Mouse (Mus musculus) small intestine, adult 2 months (tissue): ENCODE data around the gene Rapgef4. TPM values are rescaled to one million over a fixed set of nuclear protein-coding genes. Genes with fewer than 3 reads are reported as not detected.

ENCODE experiments used
- H3K27ac ChIP-seq: fragments of 200-500 bp; 2 replicates; pipeline ENCODE4 v1.5.1; 2012; ENCODE audit warnings: low read depth, low read length, control low read depth, inconsistent platforms; ENCODE audit not compliant: insufficient read depth
- H3K27me3 ChIP-seq: fragments of 200-500 bp; 2 replicates; pipeline ENCODE4 v1.6.1; 2012; ENCODE audit warnings: mild to moderate bottlenecking, moderate library complexity, low read length, inconsistent platforms; ENCODE audit not compliant: control insufficient read depth, insufficient read depth
- H3K36me3 ChIP-seq: fragments of 200-500 bp; 2 replicates; pipeline ENCODE4 v1.6.1; 2012; ENCODE audit warnings: mild to moderate bottlenecking, low read length, control low read depth, inconsistent platforms; ENCODE audit not compliant: control insufficient read depth, insufficient read depth
- H3K4me1 ChIP-seq: fragments of 200-500 bp; 2 replicates; pipeline ENCODE4 v1.6.1; 2012; ENCODE audit warnings: low read length, inconsistent platforms, mixed read lengths; ENCODE audit not compliant: control insufficient read depth, insufficient read depth, insufficient read length
- H3K4me3 ChIP-seq: fragments of 200-500 bp; 2 replicates; pipeline ENCODE4 v1.5.1; 2012; ENCODE audit warnings: low read depth, mild to moderate bottlenecking, control low read depth, inconsistent platforms, low read length, moderate library complexity
- CTCF ChIP-seq: fragments of 200-500 bp; IDR thresholded peaks from 2 replicates; pipeline ENCODE4 v1.5.1; 2012; ENCODE audit warnings: low read depth, mild to moderate bottlenecking, control low read depth, inconsistent platforms, low read length, moderate library complexity, mixed read lengths; ENCODE audit not compliant: insufficient replicate concordance, insufficient read length; ENCODE audit errors: extremely low read depth
- POLR2A ChIP-seq: fragments of 200-500 bp; IDR thresholded peaks from 2 replicates; pipeline ENCODE4 v1.6.1; 2012; ENCODE audit warnings: low read depth, mild to moderate bottlenecking, control low read depth, inconsistent platforms, low read length, moderate library complexity
- WGBS: fragments of 180-500 bp; shearing (Covaris S2); methylation state at CpG from one replicate; pipeline ENCODE4 v1.1.7; 2018; 5-methylcytosine and 5-hydroxymethylcytosine counted together
- polyA plus RNA-seq: library from polyadenylated mRNA; depleted of rRNA; stranded (reverse); fragments of >200 nt; gene quantifications from 2 replicates; pipeline ENCODE4 v1.2.3, GENCODE M21; 2012

Rapgef4 gene
- polyA plus RNA-seq, 1 experiment = 2.7 TPM

- Histone ChIP-seq H3K27me3 (no peaks in the 10 kb centered on the region), H3K36me3 (no peaks in the 10 kb centered on the region), H3K4me1 (no peaks in the 10 kb centered on the region), H3K4me3 (no peak overlapping the region), H3K27ac (no peak overlapping the region)
- WGBS = 87% methylated on average over 5 of the region's 5 CpGs
- no peak for TF ChIP-seq CTCF
- TF ChIP-seq POLR2A = no peak
Measured at GRCm38 (mm10) chr2:71941721-71942087, 39.3 kb upstream of the Rapgef4 start.

- Histone ChIP-seq H3K4me1 (no peaks in the 10 kb centered on the region), H3K27me3 (no peaks in the 10 kb centered on the region), H3K36me3 (no peaks in the 10 kb centered on the region), H3K27ac (no peak overlapping the region), H3K4me3 (no peak overlapping the region)
- WGBS = 86% methylated on average over 4 of the region's 4 CpGs
- no peak for TF ChIP-seq POLR2A
Measured at GRCm38 (mm10) chr2:71951212-71951611, 29.8 kb upstream of the Rapgef4 start.

DNA sequence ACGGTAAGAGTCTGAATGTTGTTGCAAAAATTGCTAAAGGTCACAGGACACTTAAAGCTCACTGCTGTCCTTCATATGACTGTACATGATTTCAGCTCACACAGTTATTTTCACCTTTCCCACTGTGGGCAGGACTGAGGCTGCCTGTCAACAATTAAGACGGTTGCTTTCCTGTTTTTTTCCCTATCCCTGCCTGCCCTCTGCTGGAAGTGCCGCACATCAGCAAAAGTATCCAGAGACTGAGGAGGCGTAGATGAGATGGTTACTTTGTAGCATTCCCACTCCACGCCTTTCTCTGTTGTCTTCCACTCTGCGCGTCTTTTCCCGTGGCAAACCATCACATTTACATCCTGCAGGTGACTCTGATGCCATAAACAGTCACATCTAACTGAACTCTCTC, 25.4 kb upstream of the Rapgef4 start:
- peak; percentile 66; the same call in 1 of the 2 replicates for TF ChIP-seq CTCF
- no peak for TF ChIP-seq POLR2A
- Histone ChIP-seq H3K4me1 (no peaks in the 10 kb centered on the region), H3K4me3 (no peak overlapping the region), H3K36me3 (no peaks in the 10 kb centered on the region), H3K27ac (no peak overlapping the region), H3K27me3 (no peaks in the 10 kb centered on the region)
- WGBS = 15% methylated on average over 8 of the region's 8 CpGs

- 36% methylated on average over 5 of the region's 5 CpGs for WGBS
- H3K27me3 ChIP-seq = no peaks in the 10 kb centered on the region
- H3K4me3 ChIP-seq = no peak overlapping the region
- no peak overlapping the region for H3K27ac ChIP-seq
- no peak for TF ChIP-seq CTCF
- no peak for TF ChIP-seq POLR2A
- no peaks in the 10 kb centered on the region for H3K36me3 ChIP-seq
- no peaks in the 10 kb centered on the region for H3K4me1 ChIP-seq
Measured at GRCm38 (mm10) chr2:71956463-71956862, 24.6 kb upstream of the Rapgef4 start.

DNA sequence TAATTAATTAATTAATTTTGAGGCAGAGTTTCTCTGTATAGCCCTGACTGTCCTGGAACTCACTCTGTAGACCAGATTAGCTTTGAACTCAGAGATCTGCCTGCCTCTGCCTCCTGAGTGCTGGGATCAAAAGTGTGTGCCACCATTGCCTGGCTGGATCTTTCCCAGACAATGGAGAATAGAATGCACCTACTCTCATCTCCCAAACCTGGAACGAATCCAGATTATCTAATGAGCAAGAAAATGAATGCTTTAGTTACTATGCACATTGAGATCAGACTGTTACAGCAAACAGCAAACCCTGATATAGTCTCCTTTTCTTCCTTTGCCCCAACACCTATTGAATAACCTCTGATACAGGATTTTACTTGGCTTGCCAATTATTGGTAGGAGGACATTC, 23.1 kb upstream of the Rapgef4 start:
- WGBS = 73% methylated on average over 1 of the region's 1 CpGs
- H3K27ac ChIP-seq = no peak overlapping the region
- H3K4me1 ChIP-seq = no peaks in the 10 kb centered on the region
- TF ChIP-seq CTCF = no peak
- no peaks in the 10 kb centered on the region for H3K36me3 ChIP-seq
- no peaks in the 10 kb centered on the region for H3K27me3 ChIP-seq
- no peak overlapping the region for H3K4me3 ChIP-seq

DNA sequence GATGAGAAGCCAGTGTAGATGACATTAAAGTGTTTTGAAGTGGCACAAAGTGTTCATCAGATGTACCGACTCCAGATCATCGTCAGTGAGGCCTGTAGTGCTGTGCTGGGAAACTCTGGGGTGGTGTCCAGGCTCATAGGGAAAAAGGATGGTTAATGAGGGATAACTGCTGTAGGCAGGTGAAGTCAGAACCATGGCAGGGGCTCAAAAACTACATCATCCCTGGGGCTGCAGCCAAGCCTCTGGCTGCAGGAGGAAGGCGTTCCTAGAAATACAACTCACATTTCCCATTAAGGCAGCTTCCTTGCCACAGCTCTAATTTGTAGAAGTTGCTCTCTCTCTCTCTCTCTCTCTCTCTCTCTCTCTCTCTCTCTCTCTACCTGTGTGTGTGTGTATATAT, 22.6 kb upstream of the Rapgef4 start:
- 79% methylated on average over 3 of the region's 3 CpGs for WGBS
- TF ChIP-seq POLR2A = no peak
- TF ChIP-seq CTCF = no peak

DNA sequence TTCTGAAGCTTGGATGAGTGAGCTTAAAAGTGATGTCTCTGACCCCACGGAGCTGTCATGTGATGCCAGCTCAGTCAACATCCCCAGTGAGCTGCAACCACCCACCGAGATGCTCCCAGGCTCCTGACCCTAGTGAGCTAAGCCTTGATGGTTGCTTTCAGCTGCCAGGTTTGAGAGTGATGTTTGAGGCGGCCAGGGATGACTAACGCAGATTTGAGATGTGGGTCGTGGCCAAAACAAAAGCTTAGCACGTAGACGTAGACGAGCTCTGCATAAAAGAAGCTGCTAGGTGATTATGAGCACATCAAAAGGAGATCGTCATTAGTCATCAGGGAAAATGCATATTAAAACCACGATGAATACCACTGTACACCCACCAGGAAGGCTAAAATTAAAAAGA, 16.8 kb upstream of the Rapgef4 start:
- Histone ChIP-seq H3K4me3 (no peak overlapping the region), H3K27ac (no peak overlapping the region), H3K36me3 (no peaks in the 10 kb centered on the region), H3K4me1 (no peaks in the 10 kb centered on the region), H3K27me3 (no peaks in the 10 kb centered on the region)
- TF ChIP-seq POLR2A (no peak), CTCF (no peak)
- WGBS = 69% methylated on average over 10 of the region's 10 CpGs

More for the DNA sequence above, 22.6 kb upstream of the Rapgef4 start:
- Histone ChIP-seq H3K36me3 (no peaks in the 10 kb centered on the region), H3K27me3 (no peaks in the 10 kb centered on the region), H3K4me3 (no peak overlapping the region), H3K4me1 (no peaks in the 10 kb centered on the region), H3K27ac (no peak overlapping the region)

GRCm38 (mm10) chr2:71965476-71965875, 15.6 kb upstream of the Rapgef4 start:
- 55% methylated on average over 4 of the region's 4 CpGs for WGBS
- H3K36me3 ChIP-seq = no peaks in the 10 kb centered on the region
- no peak overlapping the region for H3K4me3 ChIP-seq
- TF ChIP-seq CTCF = peak; percentile 87; the same call in 1 of the 2 replicates
- TF ChIP-seq POLR2A = no peak
- H3K27ac ChIP-seq = no peak overlapping the region
- H3K4me1 ChIP-seq = no peaks in the 10 kb centered on the region
- no peaks in the 10 kb centered on the region for H3K27me3 ChIP-seq

- WGBS = 57% methylated on average over 4 of the region's 4 CpGs
- Histone ChIP-seq H3K4me3 (no peak overlapping the region), H3K36me3 (no peaks in the 10 kb centered on the region), H3K27ac (no peak overlapping the region), H3K27me3 (no peaks in the 10 kb centered on the region), H3K4me1 (no peaks in the 10 kb centered on the region)
- TF ChIP-seq POLR2A (no peak), CTCF (no peak)
Measured at GRCm38 (mm10) chr2:71966737-71967136, 14.3 kb upstream of the Rapgef4 start.
